Mouse (Mus musculus) liver, embryonic 14.5 days (tissue): ENCODE measurements at regions not wholly inside any gene's neighbourhood (a gene's known extent, or its start where the extent isn't known, plus 50 kb on each side); places are given as distances from the start of the nearest gene placed in this dataset.

Experiments used
- CTCF ChIP-seq: IDR thresholded peaks from 2 replicates; pipeline ENCODE4 v1.5.1; 2016; ENCODE audit warnings: antibody characterized with exemption, low read depth, control low read depth
- EP300 ChIP-seq: IDR thresholded peaks from 2 replicates; pipeline ENCODE4 v1.6.1; 2016; ENCODE audit warnings: antibody characterized with exemption, low read depth

DNA sequence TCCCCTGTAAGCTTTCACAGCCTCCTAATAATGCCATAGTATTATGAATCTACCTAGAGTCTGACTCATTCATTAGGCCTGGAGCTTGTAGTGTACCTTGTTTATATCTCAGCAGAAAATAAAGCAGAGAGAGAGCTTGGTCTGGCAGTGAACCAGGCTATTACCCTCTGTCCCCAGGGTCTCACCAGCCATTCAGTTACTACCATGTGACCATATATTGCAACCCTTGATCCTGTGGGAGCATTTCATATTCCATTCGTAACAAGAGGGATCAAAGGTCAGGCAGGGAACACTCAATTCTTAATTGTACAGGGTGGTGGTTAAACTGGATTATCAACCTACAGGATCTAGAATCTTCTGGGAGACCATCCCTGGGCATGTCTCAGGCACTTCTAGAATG is 383.7 kb upstream of the Castor2 start:
- TF ChIP-seq CTCF: no peak
- TF ChIP-seq EP300: no peak
